Mouse (Mus musculus) spleen, adult 2 months (tissue): Measurements from ENCODE around the gene Ppp1r1c.

Experiments used
- CTCF ChIP-seq: fragments of 200-500 bp; IDR thresholded peaks from 2 replicates; pipeline ENCODE4 v1.5.1; 2011; ENCODE audit warnings: mild to moderate bottlenecking, inconsistent platforms; ENCODE audit not compliant: insufficient read depth, insufficient read length, insufficient replicate concordance; ENCODE audit errors: extremely low read depth
- POLR2A ChIP-seq: fragments of 200-500 bp; IDR thresholded peaks from 2 replicates; pipeline ENCODE4 v1.6.1; 2011; ENCODE audit warnings: low read depth, low read length, inconsistent platforms

- TF ChIP-seq POLR2A (no peak), CTCF (no peak)
Measured at GRCm38 (mm10) chr2:79785541-79786134, 78.1 kb downstream of the Ppp1r1c start.
